Mouse (Mus musculus) T-helper 17 cell (primary cell): ENCODE results near the gene Arhgap11a.

Experiments used
- in situ Hi-C, 2 experiments: fragments of 300-600 bp; cut with MboI, MseI; formaldehyde crosslinking; loops; 1 replicate in 1 of 2; 2 replicates in 1 of 2; pipeline ENCODE4 v1.15.1; 2025; ENCODE audit warnings: high pct_unique_total_duplicates in 2 of 2

Gene Arhgap11a

GRCm38 (mm10) chr2:113848245-113849121 is at the start of gene Arhgap11a:
TSS of gene Arhgap11a (minus strand) at chr2:113848661.
- in situ Hi-C loops: loop anchor here (10.0 kb wide), 3 partner anchors 316 to 1614 kb away; partner anchors contain the start of gene Lpcat4 (in 1 of the 2)

- in situ Hi-C loops: no loop called here
These were observed 45.1 kb upstream of the Arhgap11a start for GRCm38 (mm10) chr2:113893385-113894122.

- in situ Hi-C loops: no loop called here
These were observed 38.7 kb upstream of the Arhgap11a start for GRCm38 (mm10) chr2:113887166-113887565.

- in situ Hi-C loops: no loop called here
These were observed 37.6 kb upstream of the Arhgap11a start for GRCm38 (mm10) chr2:113886061-113886460.

GRCm38 (mm10) chr2:113870115-113870514 is 21.7 kb upstream of the Arhgap11a start:
- in situ Hi-C loops: no loop called here

- in situ Hi-C loops: loop anchor here (5.0 to 10.0 kb wide), 3 partner anchors 99 to 276 kb away; no protein-coding TSS in a partner anchor
These were observed 19.9 kb upstream of the Arhgap11a start for GRCm38 (mm10) chr2:113868404-113868803.

GRCm38 (mm10) chr2:113866155-113866554 is 17.7 kb upstream of the Arhgap11a start:
- in situ Hi-C loops: loop anchor here (5.0 to 10.0 kb wide), 3 partner anchors 101 to 279 kb away; no protein-coding TSS in a partner anchor

- in situ Hi-C loops: loop anchor here (10.0 kb wide), 3 partner anchors 316 to 1614 kb away; partner anchors contain the start of gene Lpcat4 (in 1 of the 2)
These were observed 680 bp upstream of the Arhgap11a start for GRCm38 (mm10) chr2:113849141-113849540.

GRCm38 (mm10) chr2:113847678-113848244 is 700 bp downstream of the Arhgap11a start:
- in situ Hi-C loops: loop anchor here (10.0 kb wide), 3 partner anchors 317 to 1613 kb away; partner anchors contain the start of gene Lpcat4 (in 1 of the 2)

- in situ Hi-C loops: loop anchor here (10.0 kb wide), 3 partner anchors 320 to 1610 kb away; partner anchors contain the start of gene Lpcat4 (in 1 of the 2)
These were observed 3.4 kb downstream of the Arhgap11a start for GRCm38 (mm10) chr2:113845081-113845480.

- in situ Hi-C loops: loop anchor here (10.0 kb wide), 3 partner anchors 323 to 1607 kb away; partner anchors contain the start of gene Lpcat4 (in 1 of the 2)
These were observed 6.6 kb downstream of the Arhgap11a start for GRCm38 (mm10) chr2:113841656-113842437.

GRCm38 (mm10) chr2:113839488-113839887 is 9.0 kb downstream of the Arhgap11a start:
- in situ Hi-C loops: loop anchor here (10.0 kb wide), 2 partner anchors 275 to 285 kb away; no protein-coding TSS in a partner anchor

GRCm38 (mm10) chr2:113835219-113835618 is 13.2 kb downstream of the Arhgap11a start:
- in situ Hi-C loops: loop anchor here (10.0 kb wide), 2 partner anchors 280 to 290 kb away; no protein-coding TSS in a partner anchor

GRCm38 (mm10) chr2:113828943-113829882 is 19.2 kb downstream of the Arhgap11a start, which contains the start of gene Scg5:
TSS of gene Scg5 (minus strand) at chr2:113829121.
- in situ Hi-C loops: loop anchor here in 1 of 2 experiments (10.0 kb wide), 1 partner anchor 1474 kb away; no protein-coding TSS in a partner anchor

- in situ Hi-C loops: loop anchor here in 1 of 2 experiments (10.0 kb wide), 1 partner anchor 1474 kb away; no protein-coding TSS in a partner anchor
These were observed 20.1 kb downstream of the Arhgap11a start for GRCm38 (mm10) chr2:113828086-113828942.

GRCm38 (mm10) chr2:113823909-113824308 is 24.6 kb downstream of the Arhgap11a start:
- in situ Hi-C loops: loop anchor here in 1 of 2 experiments (10.0 to 25.0 kb wide), 2 partner anchors 1037 to 1469 kb away; no protein-coding TSS in a partner anchor

- in situ Hi-C loops: loop anchor here in 1 of 2 experiments (10.0 to 25.0 kb wide), 2 partner anchors 1035 to 1468 kb away; no protein-coding TSS in a partner anchor
These were observed 26.1 kb downstream of the Arhgap11a start for GRCm38 (mm10) chr2:113822367-113822766.
